ENCODE assay signal across 8 mouse cellular contexts in genomic region chr5:124115531-124115930, GRCm38 (mm10). TPM values are rescaled to one million over a fixed set of nuclear protein-coding genes. Genes with fewer than 3 reads are reported as not detected.
A peak's percentile ranks its signal among the peaks of the same experiment; 100 is the strongest.
DNase-seq lines count a peak whose midpoint lies in the region; ATAC-seq and TF ChIP-seq lines count a peak whose summit lies in the region.

No protein-coding gene starts in this region.

- no peak for ATAC-seq in forebrain, embryonic 13.5 days
- ATAC-seq in liver, embryonic 16.5 days (ENCODE audit: low read depth): no peak

- H3K79me2 ChIP-seq in heart, adult 2 months (replicated peaks; ENCODE audit: control insufficient read depth, insufficient read depth, low read length): peaks cover 5% of the 10 kb centered on the region; the same call in 1 of the 2 replicates

- no peak for TF ChIP-seq POLR2A in heart, adult 2 months (IDR thresholded peaks at IDR 0.05; ENCODE audit: insufficient read depth, low read depth, low read length)

- TF ChIP-seq EP300 in heart, adult 2 months (IDR thresholded peaks at IDR 0.05; ENCODE audit: insufficient read depth, low read depth, low read length): no peak

- no peaks in the 10 kb centered on the region for H3K36me3 ChIP-seq in heart, adult 2 months (ENCODE audit: control insufficient read depth, insufficient read depth, low read length)
- H3K36me3 ChIP-seq in forebrain, embryonic 13.5 days (ENCODE audit: poor library complexity, severe bottlenecking): peaks cover 45% of the 10 kb centered on the region
- H3K36me3 ChIP-seq in liver, embryonic 16.5 days (ENCODE audit: control insufficient read depth, insufficient read depth): peaks cover 4% of the 10 kb centered on the region; the same call in 1 of the 2 replicates

- 21% methylated on average over 7 of the region's 7 CpGs for WGBS in heart, adult 2 months
- WGBS in forebrain, embryonic 13.5 days: 23% methylated on average over 7 of the region's 7 CpGs
- WGBS in liver, embryonic 16.5 days (ENCODE audit: insufficient replicate concordance): 24% methylated on average over 7 of the region's 7 CpGs

- no peak for DNase-seq in heart, adult 2 months
- DNase-seq in heart, postnatal 4 days: no peak
- DNase-seq in 416B (ENCODE audit: low read depth): peak; percentile 73
- no peak for DNase-seq in T-cell, adult 2 months (ENCODE audit: low spot score)
- DNase-seq in right cerebral cortex, adult 2 months (ENCODE audit: low spot score in 2 of 2): no peak
- no peak for DNase-seq in testis, postnatal 10 days (ENCODE audit: low spot score)

- TF ChIP-seq CTCF in heart, adult 2 months (IDR thresholded peaks at IDR 0.05): no peak

- intact Hi-C loops in heart, adult 2 months (cut with DNase I): loop anchor here (10.0 kb wide), 1 partner anchor 429 kb away; the partner anchor contains the start of gene Tmed2

- H3K27ac ChIP-seq in heart, adult 2 months: peak overlapping the region; percentile 82
- H3K27ac ChIP-seq in forebrain, embryonic 13.5 days: peak overlapping the region; percentile 78
- H3K27ac ChIP-seq in liver, embryonic 16.5 days (ENCODE audit: low read length): peak overlapping the region; percentile 75; the same call in 1 of the 2 replicates

- peak overlapping the region; percentile 99 for H3K4me3 ChIP-seq in heart, adult 2 months
- H3K4me3 ChIP-seq in forebrain, embryonic 13.5 days: peak overlapping the region; percentile 94
- H3K4me3 ChIP-seq in liver, embryonic 16.5 days (ENCODE audit: low read depth, low read length): peak overlapping the region; percentile 98

- H3K4me2 ChIP-seq in forebrain, embryonic 13.5 days: peak overlapping the region; percentile 98
- peak overlapping the region; percentile 95 for H3K4me2 ChIP-seq in liver, embryonic 16.5 days (ENCODE audit: low read depth, low read length)

- peak overlapping the region; percentile 58 for H3K9ac ChIP-seq in heart, adult 2 months (ENCODE audit: low read depth, low read length)
- peak overlapping the region; percentile 94 for H3K9ac ChIP-seq in forebrain, embryonic 13.5 days
- peak overlapping the region; percentile 98 for H3K9ac ChIP-seq in liver, embryonic 16.5 days (ENCODE audit: low read depth, low read length)

- H3K4me1 ChIP-seq in heart, adult 2 months (ENCODE audit: control insufficient read depth, insufficient read depth, low read length): peaks cover 13% of the 10 kb centered on the region
- peaks cover 41% of the 10 kb centered on the region for H3K4me1 ChIP-seq in forebrain, embryonic 13.5 days
- peaks cover 45% of the 10 kb centered on the region for H3K4me1 ChIP-seq in liver, embryonic 16.5 days (ENCODE audit: control insufficient read depth, low read depth, low read length)

- H3K9me3 ChIP-seq in forebrain, embryonic 13.5 days (replicated peaks): no peaks in the 10 kb centered on the region
- no peaks in the 10 kb centered on the region for H3K9me3 ChIP-seq in liver, embryonic 16.5 days (replicated peaks; ENCODE audit: control insufficient read depth, low read length)

- H3K27me3 ChIP-seq in heart, adult 2 months (ENCODE audit: control insufficient read depth, insufficient read depth, low read length): no peaks in the 10 kb centered on the region
- no peaks in the 10 kb centered on the region for H3K27me3 ChIP-seq in forebrain, embryonic 13.5 days
- H3K27me3 ChIP-seq in liver, embryonic 16.5 days (ENCODE audit: control insufficient read depth, insufficient read depth, low read depth, low read length): no peaks in the 10 kb centered on the region

RNA-seq across cellular contexts. Expression of gene Arl6ip4, which starts 0.4 kb away (rescaled TPM):
- 10 to 100 TPM; 34.2 to 41.5 TPM for total RNA-seq in heart, adult 2 months (2021)
- polyA plus RNA-seq in heart, adult 2 months (2012; rRNA removed): 16.9 and 17.5 TPM in 2 replicates
- 10 to 100 TPM; 55.1 to 68.4 TPM for total RNA-seq in heart, postnatal 4 days (2021)
- 80.8 and 83.0 TPM in 2 replicates for polyA plus RNA-seq in forebrain, embryonic 13.5 days (2015; fragmentation: Nextera tagmentation; extraction: Ambion mirVana)
- 46.9 and 47.9 TPM in 2 replicates for polyA plus RNA-seq in liver, embryonic 16.5 days (2015; fragmentation: Nextera tagmentation; extraction: Ambion mirVana)

RNA-seq across cellular contexts. Expression of gene Ogfod2, which starts 3.4 kb away (rescaled TPM):
- total RNA-seq in heart, adult 2 months (2021): 10 to 100 TPM; 14.6 to 16.4 TPM
- 25.5 and 30.0 TPM in 2 replicates for polyA plus RNA-seq in heart, adult 2 months (2012; rRNA removed)
- total RNA-seq in heart, postnatal 4 days (2021): 10 to 100 TPM; 10.2 to 11.9 TPM
- 23.5 and 24.3 TPM in 2 replicates for polyA plus RNA-seq in forebrain, embryonic 13.5 days (2015; fragmentation: Nextera tagmentation; extraction: Ambion mirVana)
- 15.0 and 15.7 TPM in 2 replicates for polyA plus RNA-seq in liver, embryonic 16.5 days (2015; fragmentation: Nextera tagmentation; extraction: Ambion mirVana)

RNA-seq across cellular contexts. Expression of gene Abcb9, which starts 19.9 kb away (rescaled TPM):
- total RNA-seq in heart, adult 2 months (2021): 1 to 10 TPM; 8.9 to 9.9 TPM
- 7.8 and 10.1 TPM in 2 replicates for polyA plus RNA-seq in heart, adult 2 months (2012; rRNA removed)
- 1 to 10 TPM; 4.9 to 5.5 TPM for total RNA-seq in heart, postnatal 4 days (2021)
- 5.8 and 6.1 TPM in 2 replicates for polyA plus RNA-seq in forebrain, embryonic 13.5 days (2015; fragmentation: Nextera tagmentation; extraction: Ambion mirVana)
- 6.4 and 6.7 TPM in 2 replicates for polyA plus RNA-seq in liver, embryonic 16.5 days (2015; fragmentation: Nextera tagmentation; extraction: Ambion mirVana)
